Mouse (Mus musculus): ENCODE data around the gene Dcst2. TPM values are rescaled to one million over a fixed set of nuclear protein-coding genes. Genes with fewer than 3 reads are reported as not detected.

Dcst2 gene
- 10.0 and 11.5 TPM in 2 replicates for polyA plus RNA-seq (2015; fragmentation: Nextera tagmentation; extraction: Ambion mirVana)

DNA sequence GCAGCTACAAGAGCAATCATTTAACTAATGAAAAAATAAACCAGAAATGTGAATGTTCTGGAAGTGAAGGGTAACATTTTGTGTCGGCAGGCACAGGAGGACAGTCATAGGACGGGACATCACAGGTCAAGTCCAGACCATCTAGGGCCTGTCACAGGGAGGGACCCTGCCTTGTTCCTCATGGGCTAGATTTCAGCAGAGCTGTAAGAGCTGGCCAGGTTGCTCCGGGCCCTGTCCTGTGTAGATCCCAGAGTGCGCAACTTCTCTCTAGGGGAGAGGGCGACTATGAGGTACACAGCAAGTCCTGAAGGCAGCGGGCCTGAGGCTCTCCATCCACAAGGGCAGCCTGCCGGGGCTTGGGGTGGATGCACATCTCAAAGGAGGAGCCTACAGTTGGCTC is at the start of gene Dcst2:
Gene Dcst2 (plus strand): TSS at position 301 of the 400 bp plus-strand sequence.
- Histone ChIP-seq H3K9me3 (ENCODE audit: control insufficient read depth) (no peaks in the 10 kb centered on the region), H3K27me3 (replicated peaks; ENCODE audit: control insufficient read depth, insufficient read depth, low read length) (no peaks in the 10 kb centered on the region), H3K36me3 (ENCODE audit: control insufficient read depth, insufficient read depth) (no peaks in the 10 kb centered on the region), H3K4me3 (ENCODE audit: low read depth, low read length) (no peak within 1 kb of the TSS), H3K27ac (ENCODE audit: low read depth, low read length) (no peak within 1 kb of the TSS), H3K4me2 (replicated peaks; ENCODE audit: low read depth) (no peak within 1 kb of the TSS), H3K4me1 (replicated peaks; ENCODE audit: control insufficient read depth, insufficient read depth, low read length) (peaks cover 3% of the 10 kb centered on the region; the same call in 1 of the 2 replicates), H3K9ac (ENCODE audit: low read depth, low read length) (no peak within 1 kb of the TSS)
- WGBS = 91% methylated on average over 7 of the region's 7 CpGs
- TF ChIP-seq CTCF (IDR thresholded peaks at IDR 0.05; ENCODE audit: low read depth) = no peak
- ATAC-seq = no peak

DNA sequence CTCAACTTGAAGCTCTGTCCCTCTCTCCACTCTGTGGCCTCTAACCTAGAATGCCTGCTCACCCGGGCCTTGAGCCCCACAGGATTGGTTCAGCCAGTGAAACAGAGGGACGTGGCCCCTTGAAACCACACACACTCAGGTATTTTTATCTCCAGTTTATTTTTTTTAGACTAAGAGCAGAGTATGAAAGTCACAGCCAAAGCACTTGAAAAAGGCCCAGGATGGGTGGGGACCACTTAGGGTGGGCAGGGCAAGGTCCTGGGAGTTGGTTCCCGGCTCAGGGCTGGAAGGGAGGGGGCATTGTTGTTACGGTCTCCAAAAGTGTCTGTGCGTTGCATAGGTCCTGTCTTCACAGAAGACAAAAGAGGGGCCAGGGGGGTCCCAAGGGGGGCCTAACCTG is 47.4 kb upstream of the Dcst2 start:
- H3K9ac ChIP-seq (ENCODE audit: low read depth, low read length) = no peak overlapping the region
- H3K4me3 ChIP-seq (ENCODE audit: low read depth, low read length) = no peak overlapping the region
- H3K9me3 ChIP-seq (ENCODE audit: control insufficient read depth) = no peaks in the 10 kb centered on the region
- peaks cover 10% of the 10 kb centered on the region; the same call in 1 of the 2 replicates for H3K4me1 ChIP-seq (replicated peaks; ENCODE audit: control insufficient read depth, insufficient read depth, low read length)
- H3K27me3 ChIP-seq (replicated peaks; ENCODE audit: control insufficient read depth, insufficient read depth, low read length) = peaks cover 14% of the 10 kb centered on the region
- no peak for ATAC-seq
- H3K36me3 ChIP-seq (ENCODE audit: control insufficient read depth, insufficient read depth) = no peaks in the 10 kb centered on the region
- WGBS = 54% methylated on average over 5 of the region's 5 CpGs
- no peak overlapping the region for H3K27ac ChIP-seq (ENCODE audit: low read depth, low read length)
- no peak overlapping the region for H3K4me2 ChIP-seq (replicated peaks; ENCODE audit: low read depth)
- no peak for TF ChIP-seq CTCF (IDR thresholded peaks at IDR 0.05; ENCODE audit: low read depth)

DNA sequence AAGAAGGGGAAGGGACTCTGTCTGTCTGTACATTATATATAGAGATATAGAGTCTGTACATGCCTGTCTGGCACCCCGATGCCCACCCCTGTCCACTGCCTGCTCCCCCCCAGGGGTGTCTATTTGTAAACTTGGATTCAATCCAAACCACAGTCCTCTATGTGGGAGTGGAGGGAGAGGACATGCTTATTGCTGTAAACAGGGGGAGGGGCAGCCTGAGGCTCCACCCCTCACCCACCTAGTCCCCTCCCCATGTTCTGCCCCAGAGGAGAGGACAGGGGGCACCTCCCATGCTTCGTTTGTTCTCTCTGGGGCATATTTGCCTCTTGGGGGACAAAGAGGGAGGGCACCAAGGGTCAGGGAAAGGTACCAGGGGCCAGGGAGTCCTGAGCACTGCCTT is 47.0 kb upstream of the Dcst2 start:
- Histone ChIP-seq H3K4me1 (replicated peaks; ENCODE audit: control insufficient read depth, insufficient read depth, low read length) (peaks cover 10% of the 10 kb centered on the region; the same call in 1 of the 2 replicates), H3K27ac (ENCODE audit: low read depth, low read length) (no peak overlapping the region), H3K9ac (ENCODE audit: low read depth, low read length) (no peak overlapping the region), H3K4me3 (ENCODE audit: low read depth, low read length) (no peak overlapping the region), H3K36me3 (ENCODE audit: control insufficient read depth, insufficient read depth) (no peaks in the 10 kb centered on the region), H3K9me3 (ENCODE audit: control insufficient read depth) (no peaks in the 10 kb centered on the region), H3K4me2 (replicated peaks; ENCODE audit: low read depth) (peak overlapping the region; percentile 68), H3K27me3 (replicated peaks; ENCODE audit: control insufficient read depth, insufficient read depth, low read length) (peaks cover 19% of the 10 kb centered on the region)
- WGBS = 52% methylated on average over 2 of the region's 2 CpGs
- no peak for ATAC-seq
- TF ChIP-seq CTCF (IDR thresholded peaks at IDR 0.05; ENCODE audit: low read depth) = no peak

DNA sequence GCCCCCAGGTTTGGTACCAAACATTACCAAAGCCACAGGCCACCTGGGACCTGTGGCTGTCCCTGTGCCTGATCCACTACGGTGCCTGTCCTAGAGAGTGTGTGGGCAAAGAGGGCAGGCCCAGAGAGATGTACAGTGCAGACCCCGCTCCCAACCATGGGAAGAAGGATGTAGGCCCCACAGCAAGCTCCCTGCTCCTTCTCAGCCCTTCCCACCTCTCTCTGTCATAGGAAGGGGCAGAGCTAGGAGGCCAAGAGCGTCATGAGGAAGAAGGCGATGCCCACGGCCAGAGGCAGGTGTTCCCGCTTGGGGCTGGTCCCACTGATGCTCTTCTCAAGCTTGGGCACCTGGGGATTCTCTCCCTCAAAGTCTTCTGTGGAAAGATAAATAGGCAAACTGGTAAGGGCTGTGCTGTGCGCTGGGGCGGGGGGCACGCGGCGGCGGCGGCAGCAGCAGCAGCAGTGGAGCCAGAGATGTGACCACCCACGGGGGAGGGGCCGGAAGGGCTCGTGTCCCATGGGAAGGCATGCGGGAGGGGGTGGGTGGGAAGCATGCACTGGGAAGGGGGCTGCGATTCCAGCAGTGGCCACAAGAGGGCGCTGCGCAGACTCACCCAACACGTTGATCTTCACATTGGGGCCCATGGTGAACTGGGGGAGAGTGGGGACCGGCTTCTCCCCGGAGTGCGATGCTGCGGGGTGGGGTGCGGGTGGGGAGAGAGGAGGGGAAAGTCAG is 46.4 kb upstream of the Dcst2 start:
- H3K27me3 ChIP-seq (replicated peaks; ENCODE audit: control insufficient read depth, insufficient read depth, low read length) = peaks cover 24% of the 10 kb centered on the region
- TF ChIP-seq CTCF (IDR thresholded peaks at IDR 0.05; ENCODE audit: low read depth) = peak; percentile 88
- H3K4me3 ChIP-seq (ENCODE audit: low read depth, low read length) = peak overlapping the region; percentile 13
- ATAC-seq = 0 out of 2 replicates have a peak, but pooled peaks have one; percentile 5
- H3K4me2 ChIP-seq (replicated peaks; ENCODE audit: low read depth) = peak overlapping the region; percentile 68
- no peaks in the 10 kb centered on the region for H3K9me3 ChIP-seq (ENCODE audit: control insufficient read depth)
- peaks cover 10% of the 10 kb centered on the region; the same call in 1 of the 2 replicates for H3K4me1 ChIP-seq (replicated peaks; ENCODE audit: control insufficient read depth, insufficient read depth, low read length)
- H3K9ac ChIP-seq (ENCODE audit: low read depth, low read length) = 0 out of 2 replicates have a peak overlapping the region, but pooled peaks have one; percentile 17
- whole genome bisulfite sequencing = 9% methylated on average over 18 of the region's 26 CpGs
- H3K27ac ChIP-seq (ENCODE audit: low read depth, low read length) = no peak overlapping the region
- no peaks in the 10 kb centered on the region for H3K36me3 ChIP-seq (ENCODE audit: control insufficient read depth, insufficient read depth)

DNA sequence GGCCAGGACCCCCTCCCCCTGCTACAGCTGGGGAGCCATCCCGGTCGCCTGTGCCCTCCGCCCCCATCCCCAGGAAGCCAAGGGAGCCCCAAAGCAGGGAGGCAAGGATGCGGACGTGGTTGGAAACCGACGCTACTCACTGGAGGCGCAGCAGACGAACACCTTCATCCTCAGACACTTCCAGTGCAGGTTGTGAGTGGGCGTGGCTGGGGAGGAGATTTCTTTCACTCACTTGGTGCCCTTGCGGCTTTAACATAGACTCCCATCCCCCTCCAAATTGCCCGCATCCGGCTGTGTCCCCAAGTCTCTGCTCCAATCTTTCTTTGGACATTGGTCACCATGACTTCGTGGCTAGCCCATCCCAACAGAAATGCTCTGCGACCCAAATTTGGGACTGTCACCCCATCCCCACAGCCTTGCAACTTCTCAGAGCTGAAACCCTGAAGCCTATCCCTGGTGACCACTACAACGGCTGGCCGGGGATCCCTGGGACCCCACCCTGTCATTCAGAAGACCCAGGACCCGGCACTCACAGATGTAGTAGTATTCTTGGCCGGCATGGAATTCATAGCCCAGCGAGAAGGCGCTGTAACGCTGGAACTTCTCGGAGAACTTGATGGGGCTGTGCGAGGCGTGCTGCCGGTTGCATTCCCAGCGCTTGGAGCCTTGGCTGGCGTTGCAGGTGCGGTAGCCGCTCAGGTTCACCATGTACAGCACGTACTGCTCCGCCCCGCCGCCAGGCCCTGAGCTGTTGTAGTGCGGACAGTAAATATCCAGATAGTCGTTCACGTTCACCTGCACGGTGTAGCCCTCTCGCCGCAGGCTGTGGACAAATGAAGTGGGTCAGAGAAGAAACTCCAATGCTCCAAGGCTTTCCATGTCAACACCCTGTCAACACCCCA is 45.6 kb upstream of the Dcst2 start:
- Histone ChIP-seq H3K4me1 (replicated peaks; ENCODE audit: control insufficient read depth, insufficient read depth, low read length) (peaks cover 17% of the 10 kb centered on the region; the same call in 1 of the 2 replicates), H3K9me3 (ENCODE audit: control insufficient read depth) (no peaks in the 10 kb centered on the region), H3K4me3 (ENCODE audit: low read depth, low read length) (peak overlapping the region; percentile 13), H3K36me3 (ENCODE audit: control insufficient read depth, insufficient read depth) (no peaks in the 10 kb centered on the region), H3K4me2 (replicated peaks; ENCODE audit: low read depth) (peak overlapping the region; percentile 68), H3K27ac (ENCODE audit: low read depth, low read length) (no peak overlapping the region), H3K9ac (ENCODE audit: low read depth, low read length) (no peak overlapping the region), H3K27me3 (replicated peaks; ENCODE audit: control insufficient read depth, insufficient read depth, low read length) (peaks cover 33% of the 10 kb centered on the region)
- TF ChIP-seq CTCF (IDR thresholded peaks at IDR 0.05; ENCODE audit: low read depth) = no peak
- WGBS = 11% methylated on average over 40 of the region's 40 CpGs
- peak; percentile 12; the same call in 1 of the 2 replicates for ATAC-seq

DNA sequence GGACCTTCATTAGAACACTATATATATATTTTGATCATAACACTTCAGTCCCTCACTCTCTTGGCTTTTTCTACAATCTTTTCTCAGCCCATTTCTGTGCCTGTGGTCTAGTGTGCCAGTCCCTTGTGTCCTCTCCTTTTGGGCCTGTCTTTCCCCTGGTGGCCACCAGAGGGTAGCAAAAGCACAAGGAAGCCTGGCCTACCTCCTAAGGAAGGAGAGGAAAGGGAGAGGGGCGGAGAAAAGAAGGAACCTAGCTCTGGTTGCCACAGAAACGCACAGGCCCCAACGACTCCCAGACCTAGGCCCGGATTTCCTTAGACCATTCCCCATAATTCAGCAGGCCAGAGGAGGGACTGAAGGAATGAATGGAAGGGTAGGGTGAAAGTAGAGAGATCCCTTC is 44.9 kb upstream of the Dcst2 start:
- peak; percentile 30; the same call in 1 of the 2 replicates for ATAC-seq

More for the DNA sequence above, 44.9 kb upstream of the Dcst2 start:
- Histone ChIP-seq H3K9ac (ENCODE audit: low read depth, low read length) (no peak overlapping the region), H3K27me3 (replicated peaks; ENCODE audit: control insufficient read depth, insufficient read depth, low read length) (peaks cover 38% of the 10 kb centered on the region), H3K4me1 (replicated peaks; ENCODE audit: control insufficient read depth, insufficient read depth, low read length) (peaks cover 17% of the 10 kb centered on the region; the same call in 1 of the 2 replicates), H3K27ac (ENCODE audit: low read depth, low read length) (no peak overlapping the region), H3K9me3 (ENCODE audit: control insufficient read depth) (no peaks in the 10 kb centered on the region), H3K4me3 (ENCODE audit: low read depth, low read length) (peak overlapping the region; percentile 2; the same call in 1 of the 2 replicates), H3K4me2 (replicated peaks; ENCODE audit: low read depth) (peak overlapping the region; percentile 68), H3K36me3 (ENCODE audit: control insufficient read depth, insufficient read depth) (no peaks in the 10 kb centered on the region)
- peak; percentile 97 for TF ChIP-seq CTCF (IDR thresholded peaks at IDR 0.05; ENCODE audit: low read depth)
- 5% methylated on average over 4 of the region's 4 CpGs for WGBS
